Mouse (Mus musculus) forebrain, embryonic 14.5 days (tissue): ENCODE data around the gene Osbpl3. TPM values are rescaled to one million over a fixed set of nuclear protein-coding genes. Genes with fewer than 3 reads are reported as not detected.

Experiments
- ATAC-seq: fragments of 200-750 bp; cut with Nextera tagmentation; 2 replicates; pipeline ENCODE4 v1.8.0; 2017; ENCODE audit warnings: mild to moderate bottlenecking, moderate library complexity
- DNase-seq: peaks from one replicate; pipeline ENCODE4 v3.0.0-alpha.2; 2015; ENCODE audit warnings: low spot score
- H3K27ac ChIP-seq: fragments of 300-500 bp; sonication (generic); 2 replicates; pipeline ENCODE4 v1.5.1; 2014; ENCODE audit warnings: low read depth, mild to moderate bottlenecking, control low read depth, low read length, moderate library complexity
- H3K27me3 ChIP-seq: fragments of 300-500 bp; sonication (generic); replicated peaks from 2 replicates; pipeline ENCODE4 v1.6.1; 2014; ENCODE audit warnings: low read length, control low read depth, mixed read lengths; ENCODE audit not compliant: control insufficient read depth, insufficient read depth
- H3K36me3 ChIP-seq: fragments of 300-500 bp; sonication (generic); 2 replicates; pipeline ENCODE4 v1.6.1; 2014; ENCODE audit warnings: low read length, control low read depth; ENCODE audit not compliant: control insufficient read depth, insufficient read depth
- H3K4me1 ChIP-seq: fragments of 300-500 bp; sonication (generic); 2 replicates; pipeline ENCODE4 v1.6.1; 2014; ENCODE audit warnings: antibody characterized with exemption, low read length, control low read depth; ENCODE audit not compliant: control insufficient read depth, insufficient read depth
- H3K4me2 ChIP-seq: fragments of 300-500 bp; sonication (generic); 2 replicates; pipeline ENCODE4 v1.6.1; 2014; ENCODE audit warnings: mild to moderate bottlenecking, control low read depth, low read length
- H3K4me3 ChIP-seq: fragments of 300-500 bp; sonication (generic); 2 replicates; pipeline ENCODE4 v1.5.1; 2014; ENCODE audit warnings: low read depth, low read length, control low read depth
- H3K9ac ChIP-seq: fragments of 300-500 bp; sonication (generic); 2 replicates; pipeline ENCODE4 v1.6.1; 2014; ENCODE audit warnings: mild to moderate bottlenecking, low read length, control low read depth, moderate library complexity
- H3K9me3 ChIP-seq: fragments of 300-500 bp; sonication (generic); replicated peaks from 2 replicates; pipeline ENCODE4 v1.6.1; 2016; ENCODE audit warnings: low read length, control low read depth, mixed read lengths; ENCODE audit not compliant: control insufficient read depth
- WGBS: fragments of 180-500 bp; shearing (Covaris S2); extraction: QIAGEN DNeasy Blood & Tissue Kit; methylation state at CpG from one replicate; pipeline ENCODE4 v1.1.7; 2014; 5-methylcytosine and 5-hydroxymethylcytosine counted together
- polyA plus RNA-seq: library from polyadenylated mRNA; unstranded; fragments of >200 nt; fragmentation: Nextera tagmentation; extraction: Ambion mirVana; gene quantifications from 2 replicates; pipeline ENCODE4 v1.2.1, GENCODE M21; 2014

Osbpl3 gene
- polyA plus RNA-seq, 1 experiment from 2014 or later = 2.8 TPM

GRCm38 (mm10) chr6:50402872-50403271, 53.1 kb downstream of the Osbpl3 start:
- no peaks in the 10 kb centered on the region for H3K9me3 ChIP-seq
- ATAC-seq = no peak

GRCm38 (mm10) chr6:50400234-50400633, 55.8 kb downstream of the Osbpl3 start:
- Histone ChIP-seq H3K36me3 (no peaks in the 10 kb centered on the region), H3K9me3 (no peaks in the 10 kb centered on the region), H3K4me1 (no peaks in the 10 kb centered on the region), H3K4me3 (no peak overlapping the region), H3K27ac (no peak overlapping the region), H3K27me3 (no peaks in the 10 kb centered on the region), H3K9ac (no peak overlapping the region), H3K4me2 (no peak overlapping the region)
- 89% methylated on average over 6 of the region's 6 CpGs for WGBS
- no peak for DNase-seq
- ATAC-seq = no peak

More at GRCm38 (mm10) chr6:50402872-50403271, 53.1 kb downstream of the Osbpl3 start:
- Histone ChIP-seq H3K4me1 (no peaks in the 10 kb centered on the region), H3K9ac (no peak overlapping the region), H3K36me3 (no peaks in the 10 kb centered on the region), H3K4me3 (no peak overlapping the region), H3K27me3 (no peaks in the 10 kb centered on the region), H3K4me2 (no peak overlapping the region), H3K27ac (no peak overlapping the region)
- DNase-seq = no peak
- 92% methylated on average over 4 of the region's 4 CpGs for WGBS

GRCm38 (mm10) chr6:50399427-50400195, 56.4 kb downstream of the Osbpl3 start:
- DNase-seq (no peak), ATAC-seq (no peak)
- H3K9me3 ChIP-seq = no peaks in the 10 kb centered on the region
- H3K9ac ChIP-seq = no peak overlapping the region
- WGBS = 67% methylated on average over 6 of the region's 7 CpGs
- H3K36me3 ChIP-seq = no peaks in the 10 kb centered on the region
- H3K27me3 ChIP-seq = no peaks in the 10 kb centered on the region
- no peaks in the 10 kb centered on the region for H3K4me1 ChIP-seq
- no peak overlapping the region for H3K4me3 ChIP-seq
- H3K27ac ChIP-seq = no peak overlapping the region
- no peak overlapping the region for H3K4me2 ChIP-seq

DNA sequence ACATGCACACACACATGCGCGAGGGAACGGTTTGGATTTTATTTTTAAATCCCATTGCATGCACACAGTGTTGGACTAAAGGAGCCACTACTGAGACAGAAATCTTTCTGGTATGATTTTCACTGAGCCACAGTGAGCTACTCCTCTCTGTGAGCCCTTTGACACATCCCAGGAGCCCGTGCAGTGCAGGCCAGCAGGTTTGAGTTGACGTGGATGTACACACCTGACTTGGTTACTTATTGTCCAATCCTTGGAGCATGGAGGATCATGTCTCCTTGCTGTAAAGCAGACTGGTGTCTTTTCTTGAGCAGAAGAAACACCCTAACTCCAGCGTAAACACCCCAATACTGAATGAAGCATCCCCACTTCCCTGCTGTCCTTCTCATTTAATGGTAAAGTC, 57.7 kb downstream of the Osbpl3 start:
- Histone ChIP-seq H3K27me3 (no peaks in the 10 kb centered on the region), H3K4me1 (no peaks in the 10 kb centered on the region), H3K36me3 (no peaks in the 10 kb centered on the region), H3K4me2 (no peak overlapping the region), H3K9ac (no peak overlapping the region), H3K27ac (no peak overlapping the region), H3K9me3 (no peaks in the 10 kb centered on the region), H3K4me3 (no peak overlapping the region)
- no peak for DNase-seq
- 91% methylated on average over 6 of the region's 6 CpGs for WGBS
- no peak for ATAC-seq

- Histone ChIP-seq H3K27me3 (no peaks in the 10 kb centered on the region), H3K9ac (no peak overlapping the region), H3K4me3 (no peak overlapping the region), H3K4me2 (no peak overlapping the region), H3K9me3 (no peaks in the 10 kb centered on the region), H3K4me1 (no peaks in the 10 kb centered on the region), H3K36me3 (no peaks in the 10 kb centered on the region), H3K27ac (no peak overlapping the region)
- 78% methylated on average over 5 of the region's 5 CpGs for WGBS
- ATAC-seq = no peak
- no peak for DNase-seq
Observed at GRCm38 (mm10) chr6:50397116-50397515, 58.9 kb downstream of the Osbpl3 start.

- Histone ChIP-seq H3K27ac (no peak overlapping the region), H3K27me3 (no peaks in the 10 kb centered on the region), H3K4me2 (no peak overlapping the region), H3K9me3 (no peaks in the 10 kb centered on the region), H3K4me3 (no peak overlapping the region), H3K4me1 (no peaks in the 10 kb centered on the region), H3K36me3 (no peaks in the 10 kb centered on the region), H3K9ac (no peak overlapping the region)
- no peak for DNase-seq
- no peak for ATAC-seq
- 66% methylated on average over 7 of the region's 7 CpGs for WGBS
Observed at GRCm38 (mm10) chr6:50395641-50396312, 60.2 kb downstream of the Osbpl3 start.

- Histone ChIP-seq H3K4me1 (no peaks in the 10 kb centered on the region), H3K36me3 (no peaks in the 10 kb centered on the region), H3K4me3 (no peak overlapping the region), H3K9me3 (no peaks in the 10 kb centered on the region), H3K4me2 (no peak overlapping the region), H3K27ac (no peak overlapping the region), H3K27me3 (no peaks in the 10 kb centered on the region), H3K9ac (no peak overlapping the region)
- WGBS = 89% methylated on average over 3 of the region's 3 CpGs
- DNase-seq (no peak), ATAC-seq (no peak)
Observed at GRCm38 (mm10) chr6:50394432-50394831, 61.6 kb downstream of the Osbpl3 start.

DNA sequence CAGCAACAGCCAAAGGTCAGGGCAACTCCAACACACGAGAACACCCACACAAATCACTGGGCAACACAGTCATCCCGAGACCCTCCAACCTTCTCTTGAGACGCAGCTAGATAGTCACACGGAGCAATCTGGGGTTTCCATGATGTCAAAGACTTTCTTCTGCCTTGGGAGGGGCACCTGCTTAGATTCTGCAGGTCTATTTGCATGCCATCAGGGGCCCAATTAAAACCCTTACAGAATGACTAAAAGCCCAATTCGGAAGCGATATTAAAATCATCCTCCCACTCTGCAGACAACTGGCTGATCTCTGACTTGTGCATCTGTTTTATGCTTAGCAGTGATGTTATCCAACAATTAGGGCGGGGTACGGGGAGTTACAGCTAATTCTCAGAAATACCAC, 62.0 kb downstream of the Osbpl3 start:
- Histone ChIP-seq H3K27me3 (no peaks in the 10 kb centered on the region), H3K9me3 (no peaks in the 10 kb centered on the region), H3K36me3 (no peaks in the 10 kb centered on the region), H3K27ac (no peak overlapping the region), H3K4me1 (no peaks in the 10 kb centered on the region), H3K4me3 (no peak overlapping the region), H3K9ac (no peak overlapping the region), H3K4me2 (no peak overlapping the region)
- ATAC-seq = no peak
- WGBS = 93% methylated on average over 8 of the region's 8 CpGs
- no peak for DNase-seq

DNA sequence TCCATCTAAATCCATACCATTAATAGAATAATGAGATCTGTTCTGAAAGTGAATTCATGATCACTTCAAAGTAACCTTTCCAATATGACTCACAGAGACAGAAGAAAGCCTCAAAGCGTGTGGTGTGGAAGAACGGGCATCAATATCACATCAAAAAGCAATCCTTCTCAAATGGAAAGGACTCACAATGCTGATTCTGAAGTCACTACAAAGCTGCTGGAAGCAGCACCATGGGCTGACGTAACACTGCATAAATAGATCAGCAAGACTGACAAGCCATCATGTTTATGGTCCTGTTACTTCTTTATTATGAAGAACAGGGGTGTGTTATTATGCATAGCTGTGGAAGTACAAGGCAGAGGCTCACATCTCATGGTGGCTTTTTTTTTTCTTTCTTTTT, 64.0 kb downstream of the Osbpl3 start:
- no peak overlapping the region for H3K27ac ChIP-seq
- no peak overlapping the region for H3K9ac ChIP-seq
- no peak overlapping the region for H3K4me2 ChIP-seq
- H3K36me3 ChIP-seq = no peaks in the 10 kb centered on the region
- no peaks in the 10 kb centered on the region for H3K9me3 ChIP-seq
- H3K4me1 ChIP-seq = no peaks in the 10 kb centered on the region
- no peak overlapping the region for H3K4me3 ChIP-seq
- 82% methylated on average over 3 of the region's 3 CpGs for WGBS
- no peak for ATAC-seq
- no peak for DNase-seq
- H3K27me3 ChIP-seq = no peaks in the 10 kb centered on the region
